Mouse (Mus musculus): ENCODE data around the gene Desi2. TPM values are rescaled to one million over a fixed set of nuclear protein-coding genes. Genes with fewer than 3 reads are reported as not detected.
"Not testable (repeated sequence)": the region's sequence is repeated elsewhere in the genome, so short reads cannot be mapped to it uniquely, and the experiment has no call there.

Gene Desi2
- total and polyA plus RNA-seq, 3 experiments, result 11.1 to 32.9 (median 14.7) TPM

DNA sequence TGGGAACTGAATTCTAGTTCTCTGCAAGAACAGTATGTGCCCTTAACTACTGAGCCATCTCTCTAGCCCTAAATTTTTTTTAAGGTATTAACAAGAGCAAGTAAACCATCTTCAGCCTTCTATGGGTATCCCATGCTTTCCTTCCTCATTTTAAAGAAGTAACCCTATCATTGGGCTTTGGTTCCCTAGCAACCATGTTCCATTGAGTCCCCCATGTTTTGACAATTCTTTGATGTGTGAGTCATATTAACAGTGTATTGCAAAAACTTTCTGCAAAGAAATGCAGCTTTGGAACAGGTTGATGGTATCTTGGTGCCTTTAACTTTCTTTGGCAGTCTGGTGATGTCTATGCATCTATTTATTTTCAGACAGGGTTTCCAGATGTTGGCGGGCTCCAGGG is 106.8 kb downstream of the Desi2 start:
- in situ Hi-C loops (cut with MboI; ENCODE audit: low pct_ligation_motif_present, low pct_unique_long_range_greater_than_20kb, low sequenced_read_pairs), result no loop called here
- Histone ChIP-seq H3K79me2 (replicated peaks; ENCODE audit: control insufficient read depth, extremely low read depth, insufficient read depth, poor library complexity, severe bottlenecking) (no peaks in the 10 kb centered on the region), H3K4me3 (replicated peaks in 1 of 3; ENCODE audit: low read depth in 2 of 3, low read length in 2 of 3, poor library complexity in 1 of 3) (no peak overlapping the region), H3K9me3 (replicated peaks; ENCODE audit: low read length) (no peaks in the 10 kb centered on the region), H3K27ac (ENCODE audit: insufficient read depth, low read depth) (no peak overlapping the region), H3K4me2 (ENCODE audit: insufficient read depth, low read depth, poor library complexity, severe bottlenecking) (no peak overlapping the region), H3K4me1 (ENCODE audit: control insufficient read depth in 1 of 2, insufficient read depth in 2 of 2) (no peaks in the 10 kb centered on the region), H3K9ac (ENCODE audit: insufficient read depth, low read depth) (no peak overlapping the region), H3K27me3 (replicated peaks) (no peaks in the 10 kb centered on the region), H3K36me3 (replicated peaks in 1 of 2; ENCODE audit: control insufficient read depth in 1 of 2, insufficient read depth in 1 of 2, low read length in 1 of 2) (no peaks in the 10 kb centered on the region)
- no peak for DNase-seq (ENCODE audit: extremely low read depth)
- TF ChIP-seq POLR2AphosphoS2 (IDR thresholded peaks at IDR 0.05; ENCODE audit: low read depth, low read length) (no peak), ELF1 (IDR thresholded peaks at IDR 0.05; ENCODE audit: low read depth, low read length) (no peak), ZKSCAN1 (IDR thresholded peaks at IDR 0.05; ENCODE audit: borderline replicate concordance, low read depth, low read length) (no peak), USF1 (IDR thresholded peaks at IDR 0.05; ENCODE audit: low read depth, low read length) (no peak), ZNF384 (IDR thresholded peaks at IDR 0.05; ENCODE audit: low read depth, low read length) (no peak), USF2 (conservative IDR thresholded peaks at IDR 0.05; ENCODE audit: low read depth, low read length) (no peak), E2F4 (IDR thresholded peaks at IDR 0.05; ENCODE audit: insufficient replicate concordance, low read depth, low read length) (no peak), TCF12 (IDR thresholded peaks at IDR 0.05; ENCODE audit: low read depth, low read length) (no peak)
- dilution Hi-C loops (cut with MboI; ENCODE audit: extremely low pct_ligation_motif_present, extremely low pct_unique_long_range_greater_than_20kb, low sequenced_read_pairs), result no loop called here

DNA sequence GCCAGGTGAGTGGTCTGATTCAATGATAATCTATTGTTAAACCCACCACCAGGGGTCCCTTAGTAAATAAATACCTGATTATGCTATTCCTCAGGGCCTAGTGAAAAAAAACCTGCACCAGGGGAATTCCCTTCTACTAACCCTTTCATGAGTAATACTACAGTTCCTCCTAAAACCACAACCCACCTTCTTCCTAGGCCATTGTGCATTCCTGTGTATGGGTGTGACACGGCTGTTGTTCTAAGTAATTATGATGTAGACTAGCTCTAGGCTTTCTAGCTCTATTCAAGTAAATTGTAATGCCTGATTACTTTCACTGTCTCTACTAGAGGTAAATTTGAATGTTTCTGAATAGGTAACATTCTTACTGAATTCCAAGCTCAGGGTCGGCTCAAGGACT is 114.0 kb downstream of the Desi2 start:
- not testable (repeated sequence) for DNase-seq (ENCODE audit: extremely low read depth)

DNA sequence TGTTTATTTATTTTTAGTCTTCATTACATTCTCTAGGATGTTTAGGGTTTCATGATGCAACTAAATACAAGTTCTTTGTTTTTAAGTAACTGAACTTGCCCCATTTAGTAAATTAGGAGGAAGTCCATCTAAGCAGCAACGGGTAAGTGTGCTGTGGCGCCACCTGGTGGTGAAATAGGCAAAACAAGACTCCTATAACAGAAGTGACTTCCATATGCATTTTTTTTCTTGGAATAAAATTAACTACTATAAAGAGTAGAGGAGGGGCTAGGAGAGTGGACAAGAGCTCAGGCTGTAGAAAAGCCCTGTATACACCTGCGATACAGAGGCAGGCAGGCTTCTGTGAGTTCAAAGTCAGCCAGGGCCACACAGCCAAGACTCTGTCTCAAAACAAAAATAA is 116.2 kb downstream of the Desi2 start:
- Histone ChIP-seq H3K36me3 (replicated peaks in 1 of 2; ENCODE audit: control insufficient read depth in 1 of 2, insufficient read depth in 1 of 2, low read length in 1 of 2) (no peaks in the 10 kb centered on the region), H3K9ac (ENCODE audit: insufficient read depth, low read depth) (no peak overlapping the region), H3K9me3 (replicated peaks; ENCODE audit: low read length) (no peaks in the 10 kb centered on the region), H3K27ac (ENCODE audit: insufficient read depth, low read depth) (no peak overlapping the region), H3K4me1 (ENCODE audit: control insufficient read depth in 1 of 2, insufficient read depth in 2 of 2) (no peaks in the 10 kb centered on the region), H3K4me3 (replicated peaks in 1 of 3; ENCODE audit: low read depth in 2 of 3, low read length in 2 of 3, poor library complexity in 1 of 3) (no peak overlapping the region), H3K79me2 (replicated peaks; ENCODE audit: control insufficient read depth, extremely low read depth, insufficient read depth, poor library complexity, severe bottlenecking) (no peaks in the 10 kb centered on the region), H3K4me2 (ENCODE audit: insufficient read depth, low read depth, poor library complexity, severe bottlenecking) (no peak overlapping the region), H3K27me3 (replicated peaks) (no peaks in the 10 kb centered on the region)
- TF ChIP-seq ZC3H11A (IDR thresholded peaks at IDR 0.05; ENCODE audit: low read depth, low read length) (peak; percentile 17; the same call in 1 of the 2 replicates), E2F4 (IDR thresholded peaks at IDR 0.05; ENCODE audit: insufficient replicate concordance, low read depth, low read length) (no peak), USF2 (conservative IDR thresholded peaks at IDR 0.05; ENCODE audit: low read depth, low read length) (no peak), MAFK (IDR thresholded peaks at IDR 0.05; ENCODE audit: insufficient replicate concordance, low read length) (no peak), ZKSCAN1 (IDR thresholded peaks at IDR 0.05; ENCODE audit: borderline replicate concordance, low read depth, low read length) (no peak), USF1 (IDR thresholded peaks at IDR 0.05; ENCODE audit: low read depth, low read length) (no peak), SMC3 (IDR thresholded peaks at IDR 0.05; ENCODE audit: low read depth, low read length) (peak; percentile 89), CTCF (conservative IDR thresholded peaks at IDR 0.05 in 1 of 2, IDR thresholded peaks at IDR 0.05 in 1 of 2; ENCODE audit: low read depth in 2 of 2, low read length in 2 of 2) (peak; percentile 47 to 87), TCF12 (IDR thresholded peaks at IDR 0.05; ENCODE audit: low read depth, low read length) (no peak), CHD1 (IDR thresholded peaks at IDR 0.05; ENCODE audit: low read depth, low read length) (no peak), RAD21 (IDR thresholded peaks at IDR 0.05; ENCODE audit: low read depth, low read length) (peak; percentile 66), RCOR1 (conservative IDR thresholded peaks at IDR 0.05; ENCODE audit: low read depth, low read length) (no peak), SIN3A (IDR thresholded peaks at IDR 0.05; ENCODE audit: low read length) (no peak), POLR2AphosphoS2 (IDR thresholded peaks at IDR 0.05; ENCODE audit: low read depth, low read length) (no peak), UBTF (IDR thresholded peaks at IDR 0.05; ENCODE audit: low read depth, low read length) (no peak), ZNF384 (IDR thresholded peaks at IDR 0.05; ENCODE audit: low read depth, low read length) (peak; percentile 26; the same call in 1 of the 2 replicates)
- dilution Hi-C loops (cut with MboI; ENCODE audit: extremely low pct_ligation_motif_present, extremely low pct_unique_long_range_greater_than_20kb, low sequenced_read_pairs) (no loop called here), in situ Hi-C loops (cut with MboI; ENCODE audit: low pct_ligation_motif_present, low pct_unique_long_range_greater_than_20kb, low sequenced_read_pairs) (no loop called here)
- DNase-seq (ENCODE audit: extremely low read depth), result peak; percentile 77

More for the DNA sequence above, 114.0 kb downstream of the Desi2 start:
- in situ Hi-C loops (cut with MboI; ENCODE audit: low pct_ligation_motif_present, low pct_unique_long_range_greater_than_20kb, low sequenced_read_pairs); H3K4me2 ChIP-seq (ENCODE audit: insufficient read depth, low read depth, poor library complexity, severe bottlenecking); H3K36me3 ChIP-seq (replicated peaks in 1 of 2; ENCODE audit: control insufficient read depth in 1 of 2, insufficient read depth in 1 of 2, low read length in 1 of 2); H3K79me2 ChIP-seq (replicated peaks; ENCODE audit: control insufficient read depth, extremely low read depth, insufficient read depth, poor library complexity, severe bottlenecking); H3K27me3 ChIP-seq (replicated peaks); H3K9ac ChIP-seq (ENCODE audit: insufficient read depth, low read depth); H3K4me1 ChIP-seq (ENCODE audit: control insufficient read depth in 1 of 2, insufficient read depth in 2 of 2); H3K9me3 ChIP-seq (replicated peaks; ENCODE audit: low read length); H3K27ac ChIP-seq (ENCODE audit: insufficient read depth, low read depth); dilution Hi-C loops (cut with MboI; ENCODE audit: extremely low pct_ligation_motif_present, extremely low pct_unique_long_range_greater_than_20kb, low sequenced_read_pairs); H3K4me3 ChIP-seq (replicated peaks in 1 of 3; ENCODE audit: low read depth in 2 of 3, low read length in 2 of 3, poor library complexity in 1 of 3): not testable (repeated sequence)
